Mouse (Mus musculus) CH12.LX (cell line): ENCODE measurements around the gene Etv6.

Experiments used
- CHD1 ChIP-seq: IDR thresholded peaks from 2 replicates; pipeline ENCODE4 v1.6.1; 2012; ENCODE audit warnings: low read depth, low read length, improper control_type of control experiment, inconsistent platforms
- CTCF ChIP-seq, 2 experiments: IDR thresholded peaks in 1 of 2; conservative IDR thresholded peaks in 1 of 2; 2 replicates each; pipeline ENCODE4 v1.5.1; 2011 to 2012; ENCODE audit warnings: low read depth in 2 of 2, low read length in 2 of 2, improper control_type of control experiment in 1 of 2, inconsistent platforms in 1 of 2, mild to moderate bottlenecking in 1 of 2, moderate library complexity in 1 of 2
- EP300 ChIP-seq: IDR thresholded peaks from 2 replicates; pipeline ENCODE4 v1.6.1; 2011; ENCODE audit warnings: low read length, improper control_type of control experiment
- JUND ChIP-seq: conservative IDR thresholded peaks from 2 replicates; pipeline ENCODE4 v1.6.1; 2011; ENCODE audit warnings: low read depth, low read length, improper control_type of control experiment
- MAFK ChIP-seq: IDR thresholded peaks from 2 replicates; pipeline ENCODE4 v1.6.1; 2011; ENCODE audit warnings: low read length, improper control_type of control experiment; ENCODE audit not compliant: insufficient replicate concordance
- NELFE ChIP-seq: IDR thresholded peaks from 2 replicates; pipeline ENCODE4 v1.6.1; 2011; ENCODE audit warnings: low read depth, low read length, improper control_type of control experiment
- POLR2AphosphoS2 ChIP-seq: IDR thresholded peaks from 2 replicates; pipeline ENCODE4 v1.6.1; 2011; ENCODE audit warnings: low read depth, low read length, improper control_type of control experiment
- TBP ChIP-seq: conservative IDR thresholded peaks from 2 replicates; pipeline ENCODE4 v1.6.1; 2011; ENCODE audit warnings: low read depth, low read length, improper control_type of control experiment
- USF1 ChIP-seq: IDR thresholded peaks from 2 replicates; pipeline ENCODE4 v1.6.1; 2014; ENCODE audit warnings: low read depth, mild to moderate bottlenecking, inconsistent platforms, low read length, improper control_type of control experiment
- USF2 ChIP-seq: conservative IDR thresholded peaks from 2 replicates; pipeline ENCODE4 v1.6.1; 2011; ENCODE audit warnings: low read depth, low read length, improper control_type of control experiment
- ZC3H11A ChIP-seq: IDR thresholded peaks from 2 replicates; pipeline ENCODE4 v1.6.1; 2012; ENCODE audit warnings: low read depth, mild to moderate bottlenecking, inconsistent platforms, low read length, improper control_type of control experiment
- ZKSCAN1 ChIP-seq: IDR thresholded peaks from 2 replicates; pipeline ENCODE4 v1.6.1; 2012; ENCODE audit warnings: low read depth, inconsistent platforms, low read length, improper control_type of control experiment, borderline replicate concordance

GRCm38 (mm10) chr6:134238455-134238854, 203.0 kb downstream of the Etv6 start:
- TF ChIP-seq CTCF (conservative IDR thresholded peaks at IDR 0.05 in 1 of 2, IDR thresholded peaks at IDR 0.05 in 1 of 2; ENCODE audit: low read depth in 2 of 2, low read length in 2 of 2) (no peak), ZC3H11A (no peak), USF1 (no peak), EP300 (no peak), CHD1 (no peak), ZKSCAN1 (no peak), TBP (no peak), NELFE (no peak), MAFK (no peak), USF2 (no peak), POLR2AphosphoS2 (no peak), JUND (no peak)
